Mouse (Mus musculus) CD8-positive naive resting alpha-beta T cell, adult 2 months (primary cell): ENCODE measurements around the gene Fsd1.

Experiments used
- DNase-seq, 2 experiments: peaks; one replicate each; pipeline ENCODE4 v3.0.0; 2022; ENCODE audit warnings: low read depth in 2 of 2, low spot score in 2 of 2

The Fsd1 gene

DNA sequence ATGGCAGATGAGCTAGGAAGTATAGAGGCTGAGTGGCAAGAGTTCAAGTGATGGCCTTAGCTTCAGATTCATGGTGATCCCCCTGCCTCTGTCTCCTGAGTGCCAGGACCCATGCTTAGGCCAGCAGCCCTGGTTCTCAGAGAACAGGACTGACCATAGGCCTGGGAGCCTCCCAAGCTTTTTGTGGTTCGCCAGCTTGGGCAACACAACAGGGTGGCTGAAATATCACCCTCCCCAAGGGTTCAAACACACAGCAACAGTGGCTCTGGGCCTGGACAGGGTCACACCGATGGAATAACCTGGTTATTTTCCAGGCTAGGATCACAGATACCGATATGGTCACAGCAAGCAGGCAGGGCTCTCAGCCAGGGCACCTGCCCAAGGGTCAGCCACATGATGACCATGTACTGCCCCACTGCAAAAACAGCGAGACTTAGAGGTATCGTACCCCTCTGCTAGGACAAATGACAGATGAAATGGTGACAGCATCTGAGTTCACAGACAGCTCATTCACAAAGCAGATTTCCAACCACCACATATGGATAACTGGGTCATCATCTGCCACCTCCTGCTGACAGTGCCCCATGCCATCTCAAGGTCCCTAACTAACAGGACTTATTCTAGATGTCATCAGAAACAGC lies 41.6 kb downstream of the Fsd1 start:
- no peak for DNase-seq

DNA sequence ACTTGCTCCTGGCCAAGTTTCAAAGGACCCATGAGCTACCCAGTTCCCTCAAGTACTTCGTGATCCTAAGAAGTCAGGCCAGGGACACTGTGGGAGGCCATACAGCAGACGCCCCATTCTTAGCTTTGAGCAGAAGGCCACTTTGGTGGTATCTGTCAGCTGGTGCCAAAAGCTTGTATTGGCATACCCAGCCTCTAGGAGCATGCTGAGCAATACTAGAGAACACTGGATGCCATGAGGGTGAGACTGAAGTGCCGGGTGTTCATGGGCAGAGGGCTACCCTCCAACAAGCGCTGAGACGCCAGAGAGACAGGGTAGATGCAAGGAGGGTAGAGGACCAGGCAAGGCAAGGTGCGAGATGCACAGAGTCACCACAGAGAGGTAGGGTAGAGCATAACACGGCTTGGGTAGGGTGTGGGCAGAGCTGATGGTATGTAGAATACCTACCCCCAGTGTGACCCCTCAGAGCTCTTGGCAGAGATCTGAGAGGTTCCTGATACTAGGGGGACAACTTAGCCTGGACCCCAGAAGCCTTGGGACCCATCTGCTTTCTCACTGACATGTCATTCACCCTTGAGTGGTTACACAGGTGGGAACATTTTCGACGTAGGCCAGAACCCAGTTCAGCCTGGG lies 44.0 kb downstream of the Fsd1 start:
- DNase-seq: no peak

DNA sequence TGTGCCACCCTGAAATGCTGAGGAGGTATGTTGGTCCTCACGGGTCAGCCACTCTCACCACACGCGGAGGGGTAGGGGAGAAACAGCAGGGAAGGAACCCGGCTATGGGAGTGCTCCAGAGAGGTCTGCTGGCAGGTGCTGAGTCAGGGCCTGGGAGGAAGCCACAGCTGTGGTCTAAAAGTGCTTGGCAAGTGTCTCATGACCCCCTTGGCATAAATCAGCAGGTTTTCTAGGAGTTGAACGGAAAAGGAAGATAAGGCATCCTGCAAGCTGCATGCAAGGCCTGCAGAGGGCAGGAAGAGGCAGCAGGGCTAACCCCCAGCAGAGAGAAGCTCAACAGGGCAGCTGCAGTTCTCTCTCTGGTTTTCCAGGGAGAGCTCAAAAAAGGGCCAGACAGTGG lies 44.6 kb downstream of the Fsd1 start:
- DNase-seq: no peak

DNA sequence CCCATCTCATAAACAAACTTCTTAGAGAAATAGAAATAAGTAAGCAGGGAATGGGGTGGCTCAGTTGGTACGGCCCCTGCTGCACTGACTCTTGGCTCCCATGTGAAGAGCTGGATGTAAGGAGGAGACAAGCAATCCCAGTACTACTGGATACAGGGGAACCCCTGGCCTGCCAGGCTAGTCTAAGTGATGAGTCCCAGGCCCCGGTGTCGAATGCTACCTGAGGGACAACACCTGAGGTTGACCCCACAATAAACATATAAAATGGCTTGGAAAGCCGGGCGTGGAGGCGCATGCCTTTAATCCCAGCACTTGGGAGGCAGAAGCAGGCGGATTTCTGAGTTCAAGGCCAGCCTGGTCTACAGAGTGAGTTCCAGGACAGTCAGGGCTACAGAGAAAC lies 45.1 kb downstream of the Fsd1 start:
- DNase-seq: no peak

DNA sequence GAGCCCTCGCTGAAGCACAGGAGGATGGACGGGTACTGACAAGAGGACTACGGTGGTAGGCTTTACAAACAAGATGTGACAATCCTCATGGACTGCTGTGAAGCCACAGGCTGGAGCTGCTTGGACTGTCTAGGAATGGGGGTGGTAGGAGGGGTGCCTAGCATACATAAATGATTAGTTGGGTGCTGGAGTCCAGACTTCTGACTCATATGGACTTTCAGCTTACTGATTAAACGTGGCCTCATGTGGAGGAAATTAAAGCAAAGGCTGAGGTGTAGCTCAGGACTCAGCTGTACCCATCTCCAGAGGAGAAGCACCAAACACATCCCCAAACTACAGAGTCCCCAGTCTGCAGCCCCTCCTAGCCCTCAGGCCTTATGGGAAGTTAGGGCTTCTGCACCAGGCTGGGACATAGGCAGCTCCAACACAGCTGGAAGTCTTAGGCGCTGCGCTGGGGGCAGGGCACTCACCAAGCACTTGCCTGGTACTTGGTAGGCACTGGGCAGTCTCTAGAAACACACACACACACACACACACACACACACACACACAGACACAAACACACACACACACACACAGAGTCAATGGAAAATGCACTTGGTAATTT lies 45.9 kb downstream of the Fsd1 start:
- no peak for DNase-seq

DNA sequence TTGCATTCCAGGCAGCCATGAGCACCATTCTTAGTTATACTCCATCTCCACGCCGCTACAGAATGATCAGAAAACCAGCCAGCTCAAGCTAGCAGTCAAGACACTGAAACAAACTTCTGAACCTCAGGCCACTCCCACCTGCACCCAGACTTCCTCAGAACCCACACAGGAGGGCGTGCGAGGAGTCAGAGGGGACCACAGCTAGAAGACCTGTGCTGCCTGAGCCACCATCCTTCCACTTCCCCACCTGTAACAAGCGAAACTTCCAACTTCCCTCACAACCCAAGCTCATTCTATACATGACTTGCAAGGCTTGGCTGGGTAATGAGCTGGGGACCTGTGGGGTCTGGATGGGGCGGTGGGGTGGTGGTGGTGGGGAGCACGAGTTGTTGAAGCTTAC lies 46.5 kb downstream of the Fsd1 start:
- peak in 1 of 2 experiments; percentile 61 for DNase-seq

DNA sequence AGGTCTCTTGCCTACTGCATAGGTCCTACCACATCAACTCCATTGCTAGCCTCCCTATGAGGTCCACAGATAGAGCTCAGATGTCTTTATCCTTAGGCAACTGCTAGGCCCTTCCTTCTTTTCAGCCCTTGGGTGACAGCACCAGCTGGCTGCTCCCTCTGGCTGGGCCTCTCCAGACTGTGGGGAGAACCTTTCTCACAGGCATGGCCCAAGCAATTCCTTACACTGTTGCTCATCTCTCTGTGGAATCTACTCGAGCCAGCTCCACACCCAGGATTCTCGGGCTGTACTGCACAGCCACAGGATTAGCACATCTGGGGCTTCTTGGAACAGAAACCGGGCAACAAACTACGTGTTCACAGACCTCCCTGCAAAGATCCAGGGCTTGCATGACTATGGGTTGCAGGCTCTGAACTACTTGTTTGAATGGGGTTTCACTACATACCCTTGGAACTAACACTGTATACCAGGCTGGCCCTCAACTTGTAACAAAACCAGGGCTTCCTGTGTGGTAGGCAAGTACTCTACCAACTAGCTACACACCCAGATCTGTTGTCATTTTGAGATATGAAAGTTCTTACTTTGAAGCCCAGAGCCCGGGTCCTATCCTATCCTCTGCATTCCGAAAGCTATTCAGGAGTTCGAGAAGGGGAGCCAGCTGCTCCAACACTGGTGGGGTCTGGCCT lies 47.9 kb downstream of the Fsd1 start:
- peak in 1 of 2 experiments; percentile 39 for DNase-seq

DNA sequence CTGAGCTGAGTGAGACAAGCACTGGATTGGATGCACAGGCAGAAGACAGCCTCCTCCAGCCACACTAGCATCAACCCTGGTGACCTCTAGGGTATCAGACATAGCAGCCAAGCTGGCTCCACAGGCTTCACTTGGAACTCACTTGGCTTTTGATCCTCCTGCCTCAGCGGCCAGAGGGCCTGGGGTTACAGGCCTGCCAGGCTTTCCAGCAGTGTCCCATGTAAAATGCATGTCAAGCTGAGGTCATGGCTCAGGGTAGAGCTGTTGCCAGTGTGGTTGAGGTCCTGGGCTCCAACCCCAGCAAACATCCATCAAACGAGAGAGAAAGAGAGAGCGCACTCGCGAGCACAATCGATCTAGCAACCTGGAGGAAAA lies 48.4 kb downstream of the Fsd1 start:
- no peak for DNase-seq

DNA sequence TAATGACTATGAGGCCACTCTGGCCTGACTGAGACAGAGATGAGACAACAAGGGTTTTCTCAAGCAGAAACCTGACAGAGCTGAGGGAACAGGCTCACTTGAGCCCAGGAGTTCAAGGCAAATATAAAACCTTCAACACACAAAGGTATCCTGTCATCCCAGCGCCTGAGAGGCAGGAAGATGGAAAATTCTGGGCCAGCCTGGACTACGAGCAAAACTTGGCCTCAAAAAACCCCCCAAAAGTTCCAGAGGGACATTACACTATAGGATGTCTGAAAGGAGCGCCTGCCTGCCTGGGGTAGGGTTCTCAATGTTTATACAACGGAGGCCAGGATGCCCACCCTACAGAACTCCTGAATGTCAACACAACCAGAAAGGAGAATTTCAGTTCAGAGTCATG lies 48.9 kb downstream of the Fsd1 start:
- no peak for DNase-seq

DNA sequence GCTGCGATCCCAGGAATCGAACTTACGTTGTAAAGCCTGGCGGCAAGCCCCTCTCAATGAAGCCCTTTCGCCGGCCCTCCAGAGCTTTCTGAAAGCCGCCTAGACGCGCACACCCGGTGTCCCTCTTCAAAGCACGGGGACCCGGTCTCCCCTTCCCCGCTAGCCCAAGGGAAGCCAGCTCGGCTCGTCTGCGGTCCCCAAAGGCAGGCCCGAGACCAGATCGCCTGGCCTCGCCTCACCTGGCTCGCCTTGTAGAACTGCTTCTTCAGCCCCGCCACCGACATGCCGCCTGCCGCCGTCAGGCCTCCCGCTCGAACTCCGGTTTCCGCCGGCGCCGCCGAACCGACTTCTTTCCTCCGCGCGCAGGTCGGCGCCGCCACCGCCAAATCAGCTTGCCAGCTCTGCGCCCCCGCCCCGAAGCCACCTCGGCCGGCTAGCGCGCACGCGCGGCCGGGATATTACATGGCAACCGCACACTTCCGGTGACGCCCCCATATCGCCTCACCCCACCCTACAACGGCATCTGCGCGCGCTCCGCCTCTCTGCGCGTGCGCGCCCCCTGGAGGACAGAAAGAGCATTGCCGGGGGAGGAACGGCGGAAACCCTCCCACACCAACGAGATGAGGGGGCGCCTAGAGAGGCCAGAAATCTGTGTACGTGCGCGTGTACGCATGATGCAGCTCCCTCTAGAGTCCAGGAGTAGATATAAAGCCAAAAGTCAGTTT lies 50.0 kb downstream of the Fsd1 start, which contains the start of gene Sh3gl1:
Sh3gl1 (minus strand) TSS at position 460 of the 725 bp plus-strand sequence.
- DNase-seq: peak; percentile 99 to 100

DNA sequence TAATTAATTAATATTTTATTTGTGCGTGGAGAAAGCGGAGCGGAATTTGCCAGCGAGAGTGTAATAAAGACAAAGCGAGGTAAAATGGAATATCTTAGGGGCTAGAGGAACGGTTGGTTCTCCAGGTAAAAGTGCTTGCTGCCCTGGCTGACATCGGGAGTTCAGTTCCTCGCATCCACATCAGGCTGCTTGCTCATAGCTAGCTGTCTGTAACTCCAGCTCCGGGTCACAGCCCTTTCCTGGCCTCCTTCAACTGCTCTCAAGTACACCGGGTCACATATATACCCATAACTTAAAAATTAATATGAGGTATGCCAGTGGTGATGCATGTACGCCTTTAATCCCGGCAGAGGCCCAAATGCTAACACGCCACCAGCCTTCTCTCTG lies 50.6 kb downstream of the Fsd1 start:
- no peak for DNase-seq

DNA sequence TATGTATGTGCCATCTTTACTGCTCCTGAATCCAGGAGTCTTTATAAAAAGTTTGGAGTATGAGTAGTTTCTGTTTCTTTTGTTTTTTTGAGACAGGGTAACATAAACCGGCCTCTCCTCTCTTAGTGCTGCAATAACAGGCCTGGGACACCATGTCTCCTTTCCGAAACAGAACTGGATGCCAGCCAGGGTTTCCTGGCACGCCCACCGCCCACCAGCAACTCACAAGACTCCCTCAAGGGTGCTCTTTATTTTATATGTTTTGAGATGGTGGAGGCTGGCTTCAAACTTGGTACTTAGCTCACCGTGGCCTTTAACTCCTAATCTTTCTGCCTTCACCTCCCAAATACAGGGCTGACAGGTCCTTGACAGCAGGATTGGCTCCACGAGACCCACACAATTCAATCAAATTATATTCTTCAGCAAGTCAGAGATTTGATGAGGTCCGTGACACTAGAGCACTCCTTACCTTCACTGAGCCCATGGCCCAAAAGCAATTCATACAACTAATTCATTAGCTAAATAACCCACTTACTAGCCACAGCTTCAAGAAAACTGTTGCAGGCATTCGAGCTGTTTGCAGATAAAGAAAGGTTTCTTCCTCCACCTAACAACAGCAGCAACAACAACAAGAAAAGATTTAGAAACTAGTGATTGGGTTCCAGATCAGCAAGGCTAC lies 52.4 kb downstream of the Fsd1 start:
- DNase-seq: no peak

DNA sequence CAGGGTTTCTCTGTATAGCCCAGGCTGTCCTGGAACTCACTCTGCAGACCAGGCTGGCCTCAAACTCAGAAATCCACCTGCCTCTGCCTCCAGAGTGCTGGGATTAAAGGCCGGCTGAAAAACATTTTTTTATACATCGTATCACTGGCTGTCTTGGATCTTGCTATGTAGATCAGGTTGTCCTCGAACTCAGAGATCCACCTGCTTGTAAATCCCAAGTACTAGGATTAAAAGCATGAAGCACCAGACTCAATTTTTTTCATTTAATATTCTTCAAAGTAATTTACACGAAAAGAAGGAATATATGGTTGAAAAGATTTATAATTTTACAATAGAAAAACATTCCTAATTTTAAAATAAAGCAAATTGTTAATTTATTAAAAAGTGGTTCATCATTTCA lies 53.0 kb downstream of the Fsd1 start:
- DNase-seq: no peak

DNA sequence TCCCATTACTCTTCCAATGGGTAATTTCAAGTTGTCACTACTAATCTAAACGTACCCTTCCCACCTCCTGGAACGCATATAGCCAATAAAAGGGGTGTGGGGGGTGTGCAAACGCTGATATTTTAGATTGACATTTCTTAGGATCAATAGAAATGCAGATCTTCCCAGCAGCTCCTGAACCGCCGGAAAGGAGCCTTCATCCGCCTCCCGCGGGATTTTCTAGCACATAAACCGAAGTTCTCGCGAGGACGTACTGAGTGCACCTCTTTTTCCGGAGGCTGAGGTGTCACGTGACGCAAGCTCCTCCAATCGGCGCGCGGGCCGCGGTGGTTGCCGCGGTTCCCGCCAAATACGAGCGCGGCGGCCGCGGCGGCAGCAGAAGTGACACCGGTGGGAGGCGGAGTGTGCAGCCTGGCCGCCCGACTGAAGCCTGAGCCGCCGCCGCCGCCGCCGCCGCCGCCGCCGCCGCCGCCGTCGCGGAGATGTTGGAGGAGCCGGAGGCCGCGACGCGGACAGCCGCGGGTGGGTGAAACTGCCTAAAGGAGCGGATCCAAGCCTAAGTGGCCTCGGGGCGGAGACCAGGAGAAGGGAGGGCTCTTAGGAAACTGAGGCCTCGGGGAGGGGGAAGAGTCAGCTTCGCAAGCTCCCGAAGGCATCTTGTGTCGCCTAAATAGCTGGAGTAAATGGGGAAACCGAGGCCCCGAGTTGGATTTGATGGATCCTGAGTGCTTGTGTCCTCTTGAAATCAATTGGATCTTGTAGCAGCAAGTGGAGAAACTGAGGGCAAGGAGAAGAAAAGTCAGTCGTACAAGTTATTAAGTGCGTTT lies 53.9 kb downstream of the Fsd1 start, which contains the start of gene Chaf1a:
Chaf1a (plus strand) TSS at position 410 of the 827 bp plus-strand sequence.
- DNase-seq: peak; percentile 87 to 90

DNA sequence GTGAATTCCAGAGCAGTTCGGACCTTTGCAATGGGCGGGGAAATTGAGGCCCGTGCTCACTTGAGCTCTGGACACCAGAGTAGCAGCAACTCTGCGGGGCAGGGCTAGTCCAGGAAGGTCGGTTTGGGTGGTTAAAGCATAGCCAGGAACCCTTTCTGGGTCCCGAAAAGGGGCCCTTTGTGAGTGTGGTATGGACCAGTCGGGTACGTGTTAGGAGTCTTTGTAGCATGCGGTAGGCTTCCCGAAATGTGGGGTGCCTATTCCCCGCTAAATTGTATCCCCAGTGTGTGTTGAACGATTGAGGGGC lies 54.5 kb downstream of the Fsd1 start:
- no peak for DNase-seq
